Mouse (Mus musculus) heart, embryonic 12.5 days (tissue): ENCODE measurements around the gene Srbd1. TPM values are rescaled to one million over a fixed set of nuclear protein-coding genes. Genes with fewer than 3 reads are reported as not detected.

ENCODE experiments used
- ATAC-seq: fragments of 200-750 bp; cut with Nextera tagmentation; 2 replicates; pipeline ENCODE4 v1.8.0; 2017; ENCODE audit warnings: moderate TSS enrichment, moderate library complexity; ENCODE audit not compliant: insufficient number of reproducible peaks, low FRiP score
- H3K27ac ChIP-seq: fragments of 300-500 bp; sonication (generic); 2 replicates; pipeline ENCODE4 v1.5.1; 2016; ENCODE audit warnings: mild to moderate bottlenecking, moderate library complexity; ENCODE audit not compliant: poor library complexity, severe bottlenecking
- H3K27me3 ChIP-seq: fragments of 300-500 bp; sonication (generic); replicated peaks from 2 replicates; pipeline ENCODE4 v1.6.1; 2016; ENCODE audit warnings: mild to moderate bottlenecking, moderate library complexity
- H3K36me3 ChIP-seq: fragments of 300-500 bp; sonication (generic); 2 replicates; pipeline ENCODE4 v1.6.1; 2016; ENCODE audit warnings: mild to moderate bottlenecking, moderate library complexity
- H3K4me1 ChIP-seq: fragments of 300-500 bp; sonication (generic); replicated peaks from 2 replicates; pipeline ENCODE4 v1.6.1; 2016; ENCODE audit warnings: mild to moderate bottlenecking
- H3K4me2 ChIP-seq: fragments of 300-500 bp; sonication (generic); 2 replicates; pipeline ENCODE4 v1.6.1; 2016; ENCODE audit warnings: mild to moderate bottlenecking, moderate library complexity
- H3K4me3 ChIP-seq: fragments of 300-500 bp; sonication (generic); 2 replicates; pipeline ENCODE4 v1.5.1; 2016; ENCODE audit warnings: mild to moderate bottlenecking
- H3K9ac ChIP-seq: fragments of 300-500 bp; sonication (generic); 2 replicates; pipeline ENCODE4 v1.6.1; 2016; ENCODE audit warnings: mild to moderate bottlenecking, moderate library complexity
- H3K9me3 ChIP-seq: fragments of 300-500 bp; sonication (generic); replicated peaks from 2 replicates; pipeline ENCODE4 v1.6.1; 2016; ENCODE audit warnings: mild to moderate bottlenecking, moderate library complexity
- WGBS: fragments of 180-500 bp; shearing (Covaris S2); methylation state at CpG from one replicate; pipeline ENCODE4 v1.1.7; 2016; 5-methylcytosine and 5-hydroxymethylcytosine counted together
- polyA plus RNA-seq: library from polyadenylated mRNA; unstranded; fragments of >200 nt; fragmentation: Nextera tagmentation; extraction: Ambion mirVana; gene quantifications from 2 replicates; pipeline ENCODE4 v1.2.1, GENCODE M21; 2016

The Srbd1 gene
- polyA plus RNA-seq, 1 experiment from 2014 or later: 14.0 TPM

- Histone ChIP-seq H3K36me3 (peaks cover 3% of the 10 kb centered on the region; the same call in 1 of the 2 replicates), H3K27ac (no peak overlapping the region), H3K4me1 (peaks cover 10% of the 10 kb centered on the region), H3K9me3 (no peaks in the 10 kb centered on the region), H3K4me2 (no peak overlapping the region), H3K9ac (no peak overlapping the region), H3K4me3 (no peak overlapping the region), H3K27me3 (no peaks in the 10 kb centered on the region)
- WGBS: 71% methylated on average over 3 of the region's 3 CpGs
- ATAC-seq: no peak
Measured at GRCm38 (mm10) chr17:85981869-85982268, 163.1 kb downstream of the Srbd1 start.

DNA sequence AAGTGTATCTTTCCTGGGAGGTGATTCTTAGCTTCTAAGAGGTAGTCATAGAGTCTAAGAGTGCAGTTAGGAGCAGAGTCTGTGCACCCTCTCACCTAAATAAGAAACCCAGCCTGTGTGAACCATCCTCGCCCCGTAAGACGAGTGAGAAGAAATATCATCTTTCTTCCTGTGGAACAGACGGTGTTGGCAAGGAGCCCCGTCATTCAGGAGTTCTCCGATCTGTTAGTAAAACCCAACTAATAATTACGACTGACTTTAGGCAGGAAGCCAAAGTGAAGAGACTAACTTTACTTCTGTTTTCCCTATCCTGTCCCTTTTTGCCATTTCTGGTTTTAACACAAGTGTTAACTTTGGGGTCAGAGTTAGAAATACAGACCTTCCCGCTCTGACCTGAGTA, 166.1 kb downstream of the Srbd1 start:
- Histone ChIP-seq H3K4me1 (no peaks in the 10 kb centered on the region), H3K27ac (no peak overlapping the region), H3K9ac (no peak overlapping the region), H3K27me3 (no peaks in the 10 kb centered on the region), H3K4me2 (no peak overlapping the region), H3K9me3 (no peaks in the 10 kb centered on the region), H3K4me3 (no peak overlapping the region), H3K36me3 (peaks cover 3% of the 10 kb centered on the region; the same call in 1 of the 2 replicates)
- no peak for ATAC-seq
- WGBS: 87% methylated on average over 8 of the region's 8 CpGs

- H3K4me1 ChIP-seq: no peaks in the 10 kb centered on the region
- no peaks in the 10 kb centered on the region for H3K27me3 ChIP-seq
- H3K9ac ChIP-seq: no peak overlapping the region
- no peaks in the 10 kb centered on the region for H3K36me3 ChIP-seq
- no peak for ATAC-seq
- 71% methylated on average over 5 of the region's 5 CpGs for WGBS
- no peaks in the 10 kb centered on the region for H3K9me3 ChIP-seq
- no peak overlapping the region for H3K4me3 ChIP-seq
- H3K27ac ChIP-seq: no peak overlapping the region
- H3K4me2 ChIP-seq: no peak overlapping the region
Measured at GRCm38 (mm10) chr17:85975077-85975476, 169.9 kb downstream of the Srbd1 start.

- ATAC-seq: no peak
- no peaks in the 10 kb centered on the region for H3K27me3 ChIP-seq
- H3K4me1 ChIP-seq: no peaks in the 10 kb centered on the region
- H3K36me3 ChIP-seq: no peaks in the 10 kb centered on the region
- no peak overlapping the region for H3K9ac ChIP-seq
- H3K27ac ChIP-seq: no peak overlapping the region
- WGBS: 84% methylated on average over 8 of the region's 8 CpGs
- no peak overlapping the region for H3K4me3 ChIP-seq
- H3K4me2 ChIP-seq: no peak overlapping the region
- H3K9me3 ChIP-seq: no peaks in the 10 kb centered on the region
Measured at GRCm38 (mm10) chr17:85974591-85974990, 170.4 kb downstream of the Srbd1 start.

DNA sequence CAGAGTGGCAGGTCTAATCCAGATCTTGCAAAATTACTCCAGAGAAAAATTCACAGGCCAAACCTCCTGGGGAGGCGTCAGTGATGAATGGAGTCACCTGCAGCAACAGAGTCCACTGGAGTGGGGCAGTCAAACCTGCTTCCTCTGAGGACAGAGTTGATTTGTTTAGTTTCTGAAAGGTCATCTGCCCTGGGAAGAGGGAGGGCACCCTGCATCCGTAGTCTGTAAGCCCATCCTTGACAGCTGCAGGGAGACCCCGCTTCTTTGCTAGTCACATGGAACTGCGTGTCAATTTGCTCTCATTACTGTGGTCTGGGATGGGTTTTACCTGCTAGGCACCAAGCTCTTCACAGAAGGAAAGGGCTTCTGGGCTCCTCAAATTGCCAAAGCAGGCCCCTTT, 173.9 kb downstream of the Srbd1 start:
- H3K36me3 ChIP-seq: no peaks in the 10 kb centered on the region
- H3K27ac ChIP-seq: no peak overlapping the region
- no peaks in the 10 kb centered on the region for H3K9me3 ChIP-seq
- H3K4me2 ChIP-seq: no peak overlapping the region
- no peak overlapping the region for H3K4me3 ChIP-seq
- no peaks in the 10 kb centered on the region for H3K4me1 ChIP-seq
- no peak for ATAC-seq
- 56% methylated on average over 4 of the region's 4 CpGs for WGBS
- H3K27me3 ChIP-seq: no peaks in the 10 kb centered on the region
- H3K9ac ChIP-seq: no peak overlapping the region

GRCm38 (mm10) chr17:85961653-85962052, 183.3 kb downstream of the Srbd1 start:
- Histone ChIP-seq H3K4me3 (no peak overlapping the region), H3K4me1 (no peaks in the 10 kb centered on the region), H3K4me2 (no peak overlapping the region), H3K36me3 (no peaks in the 10 kb centered on the region), H3K9me3 (no peaks in the 10 kb centered on the region), H3K27ac (no peak overlapping the region), H3K27me3 (no peaks in the 10 kb centered on the region), H3K9ac (no peak overlapping the region)
- 62% methylated on average over 6 of the region's 6 CpGs for WGBS
- no peak for ATAC-seq

GRCm38 (mm10) chr17:85951771-85952170, 193.2 kb downstream of the Srbd1 start:
- H3K9me3 ChIP-seq: no peaks in the 10 kb centered on the region
- H3K4me2 ChIP-seq: no peak overlapping the region
- no peaks in the 10 kb centered on the region for H3K4me1 ChIP-seq
- no peak for ATAC-seq
- no peak overlapping the region for H3K9ac ChIP-seq
- H3K27me3 ChIP-seq: peaks cover 25% of the 10 kb centered on the region
- 66% methylated on average over 2 of the region's 2 CpGs for WGBS
- H3K36me3 ChIP-seq: no peaks in the 10 kb centered on the region
- H3K27ac ChIP-seq: no peak overlapping the region
- H3K4me3 ChIP-seq: no peak overlapping the region

DNA sequence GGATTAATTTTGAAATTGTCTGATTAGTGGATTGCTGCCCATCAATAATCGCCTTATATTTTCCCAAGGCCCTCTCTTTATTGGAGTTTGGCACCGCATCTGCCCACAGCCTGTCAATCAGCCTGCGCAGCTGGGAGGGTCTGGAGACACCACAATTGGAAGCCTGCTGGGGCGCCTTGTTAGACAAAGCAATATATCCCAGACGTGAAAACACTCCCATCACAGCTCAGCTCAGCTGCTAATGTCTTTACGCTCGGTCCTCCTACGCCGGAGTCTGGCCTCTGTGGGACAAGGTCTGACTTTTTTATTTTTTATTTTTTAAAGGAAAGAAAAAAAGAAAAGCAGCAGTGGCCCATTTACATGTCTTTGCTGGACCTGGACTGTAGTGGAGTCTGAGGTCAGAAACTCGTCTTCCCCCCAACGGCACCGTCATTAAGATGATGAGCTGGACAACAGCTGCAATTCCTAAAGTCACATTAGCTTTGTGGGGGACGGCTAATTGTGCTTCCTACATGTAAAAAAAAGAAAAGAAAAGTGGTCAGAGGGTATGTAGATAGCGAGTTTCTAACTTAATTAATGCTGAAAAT, 195.0 kb downstream of the Srbd1 start:
- no peak overlapping the region for H3K9ac ChIP-seq
- no peaks in the 10 kb centered on the region for H3K9me3 ChIP-seq
- no peaks in the 10 kb centered on the region for H3K36me3 ChIP-seq
- no peak for ATAC-seq
- WGBS: 68% methylated on average over 14 of the region's 14 CpGs
- no peak overlapping the region for H3K27ac ChIP-seq
- no peak overlapping the region for H3K4me2 ChIP-seq
- H3K27me3 ChIP-seq: peaks cover 20% of the 10 kb centered on the region
- H3K4me1 ChIP-seq: 0 out of 2 replicates have a peak, but pooled peaks cover under 1% of the 10 kb centered on the region
- no peak overlapping the region for H3K4me3 ChIP-seq

GRCm38 (mm10) chr17:85948911-85949909, 195.8 kb downstream of the Srbd1 start:
- Histone ChIP-seq H3K27ac (no peak overlapping the region), H3K4me3 (no peak overlapping the region), H3K9ac (no peak overlapping the region), H3K36me3 (no peaks in the 10 kb centered on the region), H3K4me1 (peaks cover 7% of the 10 kb centered on the region; the same call in 1 of the 2 replicates), H3K9me3 (no peaks in the 10 kb centered on the region), H3K4me2 (no peak overlapping the region), H3K27me3 (peaks cover 20% of the 10 kb centered on the region)
- ATAC-seq: no peak
- 69% methylated on average over 11 of the region's 11 CpGs for WGBS

GRCm38 (mm10) chr17:85944726-85945125, 200.2 kb downstream of the Srbd1 start:
- no peak overlapping the region for H3K9ac ChIP-seq
- H3K4me2 ChIP-seq: no peak overlapping the region
- H3K4me3 ChIP-seq: no peak overlapping the region
- no peak overlapping the region for H3K27ac ChIP-seq
- H3K9me3 ChIP-seq: no peaks in the 10 kb centered on the region
- no peak for ATAC-seq
- peaks cover 26% of the 10 kb centered on the region for H3K27me3 ChIP-seq
- WGBS: 81% methylated on average over 4 of the region's 4 CpGs
- H3K36me3 ChIP-seq: no peaks in the 10 kb centered on the region
- peaks cover 7% of the 10 kb centered on the region; the same call in 1 of the 2 replicates for H3K4me1 ChIP-seq

DNA sequence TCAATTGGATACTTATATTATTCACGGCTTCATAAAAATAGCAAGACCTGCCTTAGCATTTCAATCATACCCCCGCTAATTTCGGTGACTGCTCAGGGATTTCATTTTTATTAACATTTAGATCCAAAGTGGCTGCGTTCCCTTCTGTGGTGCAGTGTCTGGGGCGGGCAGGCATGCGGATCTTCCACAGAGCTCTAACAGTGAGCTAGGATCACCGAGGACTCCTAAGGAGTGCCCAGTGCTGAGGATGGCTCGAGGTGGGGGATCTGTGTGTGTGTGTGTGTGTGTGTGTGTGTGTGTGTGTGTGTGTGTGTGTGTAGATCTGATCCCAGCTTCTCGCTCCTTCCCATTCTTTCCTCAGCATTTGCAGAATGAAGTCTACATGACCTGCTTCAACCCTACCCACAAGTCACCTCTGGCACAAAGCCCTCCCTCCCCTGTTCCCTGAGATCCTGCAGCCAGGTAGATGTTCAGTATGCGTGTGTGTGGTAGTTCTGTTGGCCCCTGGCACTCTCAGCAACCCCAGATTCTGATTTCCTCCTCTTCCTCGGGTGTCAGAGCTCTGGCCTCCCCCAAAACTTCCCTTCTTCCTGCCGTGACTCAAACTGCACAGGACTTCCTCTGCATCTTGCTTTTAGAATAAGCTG, 200.9 kb downstream of the Srbd1 start:
- 72% methylated on average over 11 of the region's 12 CpGs for WGBS
- H3K4me1 ChIP-seq: peaks cover 7% of the 10 kb centered on the region; the same call in 1 of the 2 replicates

More for the DNA sequence above, 200.9 kb downstream of the Srbd1 start:
- Histone ChIP-seq H3K27me3 (peaks cover 29% of the 10 kb centered on the region), H3K27ac (no peak overlapping the region), H3K4me3 (no peak overlapping the region), H3K9ac (no peak overlapping the region), H3K9me3 (no peaks in the 10 kb centered on the region), H3K4me2 (no peak overlapping the region), H3K36me3 (no peaks in the 10 kb centered on the region)
- no peak for ATAC-seq
